Mouse (Mus musculus) midbrain, embryonic 15.5 days (tissue): ENCODE measurements at regions not wholly inside any gene's neighbourhood (a gene's known extent, or its start where the extent isn't known, plus 50 kb on each side); places are given as distances from the start of the nearest gene placed in this dataset.

Experiments
- ATAC-seq: fragments of 200-750 bp; cut with Nextera tagmentation; replicated peaks from 2 replicates; pipeline ENCODE4 v1.8.0; 2017; ENCODE audit warnings: moderate TSS enrichment
- H3K27ac ChIP-seq: fragments of 300-500 bp; sonication (generic); 2 replicates; pipeline ENCODE4 v1.5.1; 2015; ENCODE audit warnings: mild to moderate bottlenecking, inconsistent platforms
- H3K27me3 ChIP-seq: fragments of 300-500 bp; sonication (generic); replicated peaks from 2 replicates; pipeline ENCODE4 v1.6.1; 2015; ENCODE audit warnings: inconsistent platforms
- H3K36me3 ChIP-seq: fragments of 300-500 bp; sonication (generic); replicated peaks from 2 replicates; pipeline ENCODE4 v1.6.1; 2015; ENCODE audit warnings: inconsistent platforms
- H3K4me1 ChIP-seq: fragments of 300-500 bp; sonication (generic); 2 replicates; pipeline ENCODE4 v1.6.1; 2015; ENCODE audit warnings: inconsistent platforms
- H3K4me2 ChIP-seq: fragments of 300-500 bp; sonication (generic); 2 replicates; pipeline ENCODE4 v1.6.1; 2015; ENCODE audit warnings: inconsistent platforms, mild to moderate bottlenecking, moderate library complexity
- H3K4me3 ChIP-seq: fragments of 300-500 bp; sonication (generic); 2 replicates; pipeline ENCODE4 v1.5.1; 2015; ENCODE audit warnings: mild to moderate bottlenecking, inconsistent platforms
- H3K9ac ChIP-seq: fragments of 300-500 bp; sonication (generic); 2 replicates; pipeline ENCODE4 v1.6.1; 2015; ENCODE audit warnings: mild to moderate bottlenecking, inconsistent platforms
- H3K9me3 ChIP-seq: fragments of 300-500 bp; sonication (generic); 2 replicates; pipeline ENCODE4 v1.6.1; 2016; ENCODE audit warnings: inconsistent platforms
- WGBS: fragments of 180-500 bp; shearing (Covaris S2); methylation state at CpG from one replicate; pipeline ENCODE4 v1.1.7; 2015; ENCODE audit warnings: mixed read lengths; 5-methylcytosine and 5-hydroxymethylcytosine counted together

DNA sequence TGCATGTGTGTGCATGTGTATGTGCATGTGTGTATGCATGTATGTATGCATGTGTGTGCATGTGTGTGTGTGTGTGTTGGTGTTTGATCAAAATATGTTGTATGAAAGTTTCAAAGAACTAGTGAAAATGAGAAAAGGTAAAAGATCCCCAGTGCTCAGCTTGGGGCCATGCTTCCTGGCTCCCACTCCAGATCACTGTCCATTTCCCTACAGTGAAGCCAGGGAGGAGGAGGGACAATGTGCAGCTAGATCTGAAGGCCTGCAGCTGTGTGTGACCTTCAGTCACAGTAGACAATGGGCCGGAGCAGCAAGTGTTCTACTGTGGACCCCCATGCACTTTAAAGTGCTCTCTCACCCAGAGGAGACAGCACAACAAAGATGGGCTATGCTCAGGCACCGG lies 525.1 kb downstream of the Vrk1 start:
- H3K27ac ChIP-seq = no peak overlapping the region
- H3K4me2 ChIP-seq = no peak overlapping the region
- no peak overlapping the region for H3K9ac ChIP-seq
- H3K27me3 ChIP-seq = no peaks in the 10 kb centered on the region; the same call in 1 of the 2 replicates
- H3K4me1 ChIP-seq = peaks cover 12% of the 10 kb centered on the region
- H3K9me3 ChIP-seq = no peaks in the 10 kb centered on the region
- no peak overlapping the region for H3K4me3 ChIP-seq
- no peaks in the 10 kb centered on the region for H3K36me3 ChIP-seq
- no peak for ATAC-seq
- WGBS = 47% methylated on average over 2 of the region's 2 CpGs

DNA sequence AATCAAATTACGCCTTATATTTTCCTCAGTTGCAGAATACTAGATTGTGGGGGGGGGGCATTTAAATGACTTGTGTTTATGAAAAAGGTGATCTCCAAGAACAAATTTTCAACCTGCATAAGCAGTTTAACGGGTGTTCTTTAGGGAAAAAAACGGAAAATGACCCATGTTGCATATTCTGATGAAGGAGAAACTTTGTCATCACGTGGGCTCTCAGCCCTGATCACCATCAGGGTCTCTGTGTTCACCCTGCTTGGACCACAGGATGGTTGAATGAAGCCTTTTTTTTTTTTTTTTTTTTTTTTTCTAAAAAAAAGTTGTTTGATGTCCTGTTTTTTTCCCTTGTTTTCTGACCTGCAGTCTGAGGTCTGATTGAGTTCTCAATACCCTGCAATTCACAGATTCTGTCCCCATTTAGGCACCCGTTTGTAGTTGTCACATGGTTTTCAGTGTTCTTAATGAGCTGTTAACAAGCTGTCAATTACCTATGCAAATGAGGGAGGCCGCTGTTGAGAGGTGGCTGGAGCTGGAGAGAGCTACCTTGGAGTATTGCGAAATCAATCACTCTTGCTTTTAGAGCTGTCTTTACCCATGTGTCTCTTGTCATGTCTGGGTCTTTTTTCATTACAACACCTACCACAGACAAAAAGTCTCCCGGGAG lies 525.7 kb downstream of the Vrk1 start:
- no peak for ATAC-seq
- Histone ChIP-seq H3K4me1 (peaks cover 12% of the 10 kb centered on the region), H3K9me3 (no peaks in the 10 kb centered on the region), H3K9ac (no peak overlapping the region), H3K4me2 (no peak overlapping the region), H3K36me3 (no peaks in the 10 kb centered on the region), H3K27me3 (no peaks in the 10 kb centered on the region; the same call in 1 of the 2 replicates), H3K27ac (no peak overlapping the region), H3K4me3 (no peak overlapping the region)
- 39% methylated on average over 8 of the region's 8 CpGs for WGBS

DNA sequence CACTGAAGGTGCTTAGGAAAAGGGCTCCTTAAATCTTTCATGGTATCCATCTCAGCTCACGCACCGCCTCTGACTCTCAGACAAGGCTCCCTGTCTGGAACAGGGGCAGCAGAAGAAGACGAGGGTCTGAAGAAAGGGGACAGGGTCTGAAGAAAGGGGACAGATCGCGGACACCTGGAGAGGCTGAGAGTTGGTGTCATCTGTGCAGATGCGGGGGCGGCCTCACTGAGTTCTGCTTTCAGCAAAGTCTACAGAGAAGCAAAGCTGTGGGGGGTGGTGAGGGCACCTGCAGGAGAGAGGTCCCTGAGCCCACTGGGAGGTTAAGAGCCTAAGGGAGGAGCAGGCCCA lies 526.2 kb downstream of the Vrk1 start:
- H3K9ac ChIP-seq = no peak overlapping the region
- no peak for ATAC-seq
- no peak overlapping the region for H3K4me2 ChIP-seq
- no peak overlapping the region for H3K4me3 ChIP-seq
- no peaks in the 10 kb centered on the region; the same call in 1 of the 2 replicates for H3K27me3 ChIP-seq
- no peak overlapping the region for H3K27ac ChIP-seq
- H3K9me3 ChIP-seq = no peaks in the 10 kb centered on the region
- no peaks in the 10 kb centered on the region for H3K36me3 ChIP-seq
- peaks cover 12% of the 10 kb centered on the region for H3K4me1 ChIP-seq
- WGBS = 28% methylated on average over 7 of the region's 7 CpGs

DNA sequence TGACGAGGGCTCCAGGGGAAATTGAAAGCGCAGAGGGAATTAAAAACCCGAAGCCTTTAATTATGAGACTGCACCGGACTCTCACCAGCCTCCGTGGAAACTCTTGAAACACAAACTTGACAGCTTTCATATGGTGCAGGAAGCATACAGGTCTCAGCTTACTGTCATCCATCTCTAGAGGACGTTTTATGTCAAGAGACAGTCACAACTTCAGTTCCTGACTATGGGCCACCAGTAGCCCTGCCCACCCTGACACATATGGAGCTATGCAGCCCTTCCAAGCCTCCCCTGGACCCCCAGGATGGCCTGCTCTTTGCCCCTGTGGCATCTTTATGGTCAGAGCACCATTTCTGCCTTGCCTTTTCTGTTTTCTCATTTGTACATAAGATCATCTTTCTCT lies 530.0 kb downstream of the Vrk1 start:
- Histone ChIP-seq H3K27me3 (no peaks in the 10 kb centered on the region), H3K9ac (no peak overlapping the region), H3K36me3 (no peaks in the 10 kb centered on the region), H3K27ac (no peak overlapping the region), H3K9me3 (no peaks in the 10 kb centered on the region), H3K4me3 (no peak overlapping the region), H3K4me1 (peaks cover 11% of the 10 kb centered on the region), H3K4me2 (no peak overlapping the region)
- ATAC-seq = no peak
- WGBS = 58% methylated on average over 6 of the region's 6 CpGs

DNA sequence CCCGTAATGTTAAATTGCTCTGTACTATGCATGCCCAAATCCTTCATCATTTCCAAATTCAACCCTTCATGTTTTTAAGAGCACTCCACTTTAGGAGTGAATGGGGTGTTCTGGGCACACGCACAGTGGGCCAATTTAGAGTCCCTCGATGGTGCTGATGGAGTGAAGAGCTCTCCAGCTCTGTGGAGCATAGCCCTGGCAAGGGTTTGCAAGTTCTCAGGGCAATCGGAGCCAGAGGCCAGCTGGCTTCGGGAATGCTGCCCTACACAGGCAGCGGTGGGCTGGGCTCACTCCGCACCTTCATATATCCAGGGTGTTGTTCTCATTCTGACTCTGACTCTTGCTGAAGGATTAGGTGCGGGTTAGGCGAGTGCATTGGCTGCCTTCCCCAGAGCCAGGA lies 549.5 kb downstream of the Vrk1 start:
- no peak overlapping the region for H3K27ac ChIP-seq
- H3K27me3 ChIP-seq = no peaks in the 10 kb centered on the region
- no peak overlapping the region for H3K9ac ChIP-seq
- H3K36me3 ChIP-seq = no peaks in the 10 kb centered on the region
- no peaks in the 10 kb centered on the region for H3K4me1 ChIP-seq
- WGBS = 84% methylated on average over 9 of the region's 9 CpGs
- H3K9me3 ChIP-seq = no peaks in the 10 kb centered on the region
- ATAC-seq = no peak
- H3K4me3 ChIP-seq = no peak overlapping the region
- no peak overlapping the region for H3K4me2 ChIP-seq

DNA sequence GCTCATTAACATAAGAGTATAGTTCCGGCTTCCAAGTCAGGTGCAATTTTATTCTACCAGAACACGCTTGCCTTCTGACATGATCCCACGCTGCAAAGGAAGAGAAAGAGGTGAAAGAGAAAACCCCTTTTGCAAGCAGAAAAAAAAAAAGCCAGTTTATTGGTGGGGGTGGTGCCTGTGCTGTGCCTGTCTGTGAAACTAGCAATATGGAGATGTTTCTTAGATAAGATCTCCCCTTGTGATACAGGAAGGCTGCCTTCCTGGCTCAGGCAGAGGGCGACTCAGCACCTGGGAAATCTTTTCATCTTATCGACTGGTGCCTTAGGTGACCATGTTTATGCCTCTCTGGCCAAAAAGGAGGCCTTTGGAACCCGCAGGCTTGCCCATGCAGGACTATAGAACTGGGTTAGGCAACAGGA lies 555.2 kb downstream of the Vrk1 start:
- no peak for ATAC-seq
- Histone ChIP-seq H3K4me1 (peaks cover 6% of the 10 kb centered on the region; the same call in 1 of the 2 replicates), H3K27me3 (no peaks in the 10 kb centered on the region), H3K9me3 (no peaks in the 10 kb centered on the region), H3K36me3 (no peaks in the 10 kb centered on the region), H3K9ac (no peak overlapping the region), H3K27ac (no peak overlapping the region), H3K4me3 (no peak overlapping the region), H3K4me2 (no peak overlapping the region)
- WGBS = 16% methylated on average over 6 of the region's 6 CpGs

DNA sequence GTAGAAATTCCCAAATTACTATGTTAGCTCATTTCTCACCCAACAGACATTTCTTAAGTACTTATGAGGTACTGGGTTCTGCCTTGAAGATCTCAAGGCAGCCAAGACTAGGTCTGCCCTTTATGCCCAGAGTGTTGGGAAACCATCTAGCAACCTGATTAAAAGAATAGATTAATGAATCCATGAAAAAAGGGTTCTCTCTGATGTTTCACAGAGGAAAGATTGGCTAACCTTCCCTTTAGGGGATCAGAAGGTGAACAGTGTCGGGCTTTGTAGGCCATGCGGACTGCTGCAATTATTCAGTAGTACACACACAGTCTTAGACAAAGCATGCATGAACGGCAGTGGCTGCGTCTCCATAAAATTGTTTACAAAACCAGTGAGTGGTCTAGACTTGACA lies 556.3 kb downstream of the Vrk1 start:
- H3K4me1 ChIP-seq = peaks cover 6% of the 10 kb centered on the region; the same call in 1 of the 2 replicates
- no peak for ATAC-seq
- no peak overlapping the region for H3K4me2 ChIP-seq
- no peaks in the 10 kb centered on the region for H3K27me3 ChIP-seq
- no peaks in the 10 kb centered on the region for H3K36me3 ChIP-seq
- H3K9me3 ChIP-seq = no peaks in the 10 kb centered on the region
- 90% methylated on average over 4 of the region's 4 CpGs for WGBS
- H3K27ac ChIP-seq = no peak overlapping the region
- H3K4me3 ChIP-seq = no peak overlapping the region
- H3K9ac ChIP-seq = no peak overlapping the region

DNA sequence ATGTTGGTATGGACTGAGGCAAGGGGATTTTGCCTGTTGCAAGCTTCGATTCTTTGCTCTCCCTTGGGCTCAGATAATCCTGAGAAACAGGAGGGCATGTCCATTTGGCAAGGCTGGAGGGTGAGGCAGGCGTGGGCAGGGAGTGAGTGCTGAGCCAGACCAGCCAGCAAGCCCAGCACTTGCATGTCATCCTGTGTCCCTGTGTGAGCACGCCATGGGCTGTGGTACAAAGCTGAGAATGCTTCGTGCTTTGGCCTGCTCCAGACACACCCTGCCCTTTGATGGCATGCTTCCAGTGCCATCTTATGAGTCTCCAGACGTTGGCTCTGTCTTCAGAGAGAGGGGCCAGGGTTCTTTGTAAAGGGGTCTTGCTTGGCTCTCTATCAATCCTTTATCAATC lies 557.1 kb downstream of the Vrk1 start:
- H3K27ac ChIP-seq = no peak overlapping the region
- no peaks in the 10 kb centered on the region for H3K36me3 ChIP-seq
- H3K4me3 ChIP-seq = no peak overlapping the region
- peaks cover 6% of the 10 kb centered on the region; the same call in 1 of the 2 replicates for H3K4me1 ChIP-seq
- 80% methylated on average over 5 of the region's 5 CpGs for WGBS
- H3K4me2 ChIP-seq = no peak overlapping the region
- ATAC-seq = no peak
- H3K9ac ChIP-seq = no peak overlapping the region
- no peaks in the 10 kb centered on the region for H3K9me3 ChIP-seq
- no peaks in the 10 kb centered on the region for H3K27me3 ChIP-seq

DNA sequence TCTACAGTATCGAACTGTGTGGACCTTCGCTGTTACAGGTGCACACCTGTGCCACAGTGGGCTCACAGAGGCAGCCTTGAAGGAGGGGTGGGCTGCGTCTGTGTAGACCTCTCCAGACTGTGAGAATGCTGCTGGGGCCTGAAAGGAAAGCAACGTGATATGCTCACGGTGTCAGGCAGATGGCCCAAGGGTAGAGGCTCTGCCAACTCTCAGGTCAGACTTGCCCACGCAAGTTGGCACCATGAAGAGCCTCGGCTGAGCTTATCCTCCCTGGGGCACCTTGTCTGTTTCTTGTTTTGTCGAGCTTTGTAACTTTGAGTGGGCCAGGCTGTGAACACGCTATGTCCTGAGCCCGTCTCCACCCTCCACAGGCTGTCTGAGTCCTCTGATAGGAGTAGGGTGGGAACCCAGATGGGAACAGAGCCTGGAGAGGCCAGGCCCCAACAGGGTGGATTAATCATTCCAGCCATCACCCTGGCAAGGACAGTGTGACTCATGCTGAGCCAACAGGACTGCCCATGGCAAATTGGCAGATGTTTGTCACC lies 558.6 kb downstream of the Vrk1 start:
- no peak for ATAC-seq
- Histone ChIP-seq H3K4me1 (peaks cover 6% of the 10 kb centered on the region; the same call in 1 of the 2 replicates), H3K27ac (no peak overlapping the region), H3K9ac (no peak overlapping the region), H3K36me3 (no peaks in the 10 kb centered on the region), H3K27me3 (no peaks in the 10 kb centered on the region), H3K4me2 (no peak overlapping the region), H3K9me3 (no peaks in the 10 kb centered on the region), H3K4me3 (no peak overlapping the region)
- WGBS = 90% methylated on average over 10 of the region's 10 CpGs

DNA sequence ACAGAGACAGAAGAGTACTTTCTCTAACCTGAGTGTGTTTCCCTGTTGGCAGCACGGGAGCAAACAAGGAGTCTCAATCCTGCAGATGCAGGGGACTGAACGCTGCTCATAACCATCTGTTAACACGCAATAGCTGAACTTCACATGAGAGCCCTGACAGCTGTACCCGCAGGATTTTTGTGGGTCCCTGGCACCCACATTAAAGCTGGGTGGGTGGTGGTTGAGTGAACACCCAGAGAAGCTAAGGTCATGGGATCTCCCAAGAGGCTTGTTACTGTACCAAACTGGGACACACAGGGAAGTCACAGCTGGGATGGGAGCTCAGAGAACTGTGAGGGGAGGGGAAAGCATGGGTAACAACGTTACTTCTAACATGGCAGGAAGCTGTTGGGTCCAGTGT lies 562.9 kb downstream of the Vrk1 start:
- no peak overlapping the region for H3K4me2 ChIP-seq
- no peak overlapping the region for H3K4me3 ChIP-seq
- no peaks in the 10 kb centered on the region for H3K27me3 ChIP-seq
- WGBS = 88% methylated on average over 5 of the region's 5 CpGs
- H3K36me3 ChIP-seq = no peaks in the 10 kb centered on the region
- H3K27ac ChIP-seq = no peak overlapping the region
- ATAC-seq = no peak
- no peaks in the 10 kb centered on the region for H3K9me3 ChIP-seq
- no peaks in the 10 kb centered on the region for H3K4me1 ChIP-seq
- H3K9ac ChIP-seq = no peak overlapping the region

DNA sequence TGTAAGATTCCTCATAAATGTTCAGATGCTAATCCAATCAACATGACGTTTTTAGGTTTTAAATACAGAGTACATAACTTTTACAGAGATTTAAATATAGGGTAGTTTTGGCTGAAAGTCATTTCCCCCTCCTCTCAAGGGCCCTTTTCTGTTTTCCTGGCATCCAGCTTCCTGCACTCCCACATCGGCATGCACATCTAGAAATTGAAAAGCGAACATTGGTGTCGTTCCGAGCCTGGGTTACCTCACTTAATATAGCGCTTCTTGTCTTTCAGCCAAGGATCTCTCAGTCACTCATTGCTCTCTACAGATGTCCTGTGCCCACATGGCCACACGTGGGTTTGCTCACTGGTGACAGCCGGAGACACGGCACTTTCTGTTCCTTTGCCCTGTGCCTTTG lies 572.7 kb downstream of the Vrk1 start:
- Histone ChIP-seq H3K4me1 (no peaks in the 10 kb centered on the region), H3K36me3 (no peaks in the 10 kb centered on the region), H3K27me3 (no peaks in the 10 kb centered on the region), H3K9me3 (no peaks in the 10 kb centered on the region), H3K4me3 (no peak overlapping the region), H3K9ac (no peak overlapping the region), H3K27ac (no peak overlapping the region), H3K4me2 (no peak overlapping the region)
- 88% methylated on average over 9 of the region's 9 CpGs for WGBS
- ATAC-seq = no peak

DNA sequence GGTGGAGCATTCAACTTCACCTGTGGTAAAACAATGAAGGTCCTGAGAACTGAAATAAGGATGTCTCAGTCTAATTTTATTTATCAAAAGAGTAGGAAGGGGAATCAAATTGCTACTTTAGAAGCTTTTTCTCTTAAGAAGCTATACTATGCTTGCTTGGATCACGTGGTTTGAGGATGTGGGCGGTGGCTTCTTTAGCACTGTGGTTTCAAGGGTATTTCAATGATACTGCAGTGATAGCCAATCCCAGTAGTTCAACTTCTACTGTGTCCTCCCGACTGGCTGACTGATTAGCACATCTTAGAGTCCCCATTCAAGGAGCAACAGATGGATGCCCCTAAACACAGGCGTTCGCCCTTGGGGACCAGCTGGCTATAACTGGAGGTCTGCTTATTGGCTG lies 575.6 kb downstream of the Vrk1 start:
- H3K36me3 ChIP-seq = no peaks in the 10 kb centered on the region
- no peaks in the 10 kb centered on the region for H3K9me3 ChIP-seq
- no peak overlapping the region for H3K27ac ChIP-seq
- no peaks in the 10 kb centered on the region for H3K4me1 ChIP-seq
- no peak for ATAC-seq
- no peak overlapping the region for H3K4me2 ChIP-seq
- H3K9ac ChIP-seq = no peak overlapping the region
- H3K4me3 ChIP-seq = no peak overlapping the region
- H3K27me3 ChIP-seq = no peaks in the 10 kb centered on the region
- WGBS = 86% methylated on average over 5 of the region's 5 CpGs

DNA sequence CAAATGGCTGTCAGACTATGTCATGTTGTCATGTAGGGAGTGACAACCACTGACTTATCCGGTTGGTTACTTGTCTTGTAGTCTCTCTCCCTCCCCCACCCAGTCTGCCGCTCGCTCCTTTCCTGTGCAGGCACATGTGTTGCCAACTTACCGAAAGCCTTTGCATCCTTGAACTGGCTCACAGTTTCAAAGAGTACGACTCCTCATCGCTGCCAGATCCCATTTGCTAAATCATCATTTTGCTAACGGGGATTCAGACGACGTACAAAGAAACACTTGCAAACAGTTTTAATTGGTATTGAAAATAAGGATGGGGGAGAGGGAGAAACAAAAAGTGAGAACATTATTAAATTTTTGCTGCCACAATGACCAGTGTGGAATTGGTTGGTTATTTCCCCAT lies 582.7 kb downstream of the Vrk1 start:
- no peak overlapping the region for H3K4me2 ChIP-seq
- no peaks in the 10 kb centered on the region for H3K27me3 ChIP-seq
- no peak overlapping the region for H3K4me3 ChIP-seq
- ATAC-seq = no peak
- H3K4me1 ChIP-seq = no peaks in the 10 kb centered on the region
- no peaks in the 10 kb centered on the region for H3K36me3 ChIP-seq
- H3K27ac ChIP-seq = no peak overlapping the region
- no peaks in the 10 kb centered on the region for H3K9me3 ChIP-seq
- H3K9ac ChIP-seq = no peak overlapping the region
- 80% methylated on average over 9 of the region's 9 CpGs for WGBS
